8 mouse cellular contexts compared by ENCODE assay signal in genomic region chr13:64180888-64181287, GRCm38 (mm10). TPM values are rescaled to one million over a fixed set of nuclear protein-coding genes. Genes with fewer than 3 reads are reported as not detected.
DNase-seq lines count a peak whose midpoint lies in the region; ATAC-seq and TF ChIP-seq lines count a peak whose summit lies in the region.

No protein-coding gene starts in this region.

- dilution Hi-C loops in CH12.LX (cut with MboI; ENCODE audit: extremely low pct_ligation_motif_present, extremely low pct_unique_long_range_greater_than_20kb, low sequenced_read_pairs), result no loop called here

- H3K4me1 ChIP-seq in intestine, embryonic 14.5 days (replicated peaks; ENCODE audit: control insufficient read depth, insufficient read depth, low read length), result no peaks in the 10 kb centered on the region
- no peaks in the 10 kb centered on the region for H3K4me1 ChIP-seq in intestine, embryonic 15.5 days (replicated peaks)
- peaks cover 4 to 12% of the 10 kb centered on the region in 2 experiments; a peak in 2 of 4 replicates for H3K4me1 ChIP-seq in CH12.LX (ENCODE audit: control insufficient read depth in 1 of 2, insufficient read depth in 2 of 2)

- DNase-seq in intestine, embryonic 14.5 days (ENCODE audit: low spot score), result peak; percentile 64
- DNase-seq in CH12.LX (ENCODE audit: extremely low read depth), result peak; percentile 68
- peak; percentile 71 for DNase-seq in adrenal gland, postnatal 36 days
- peak; percentile 51 for DNase-seq in fibroblast of lung, adult 2 months (ENCODE audit: low read depth)
- DNase-seq in kidney, postnatal 4 days, result peak; percentile 75 to 82
- DNase-seq in mesoderm, embryonic 11.5 days (ENCODE audit: low read depth, low spot score), result peak; percentile 50
- peak; percentile 68 for DNase-seq in thymus, postnatal 14 days

- H3K27me3 ChIP-seq in intestine, embryonic 14.5 days (replicated peaks; ENCODE audit: control insufficient read depth, insufficient read depth, low read length), result no peaks in the 10 kb centered on the region
- no peaks in the 10 kb centered on the region for H3K27me3 ChIP-seq in intestine, embryonic 15.5 days (replicated peaks)
- peaks cover 1% of the 10 kb centered on the region for H3K27me3 ChIP-seq in CH12.LX (replicated peaks)

- TF ChIP-seq CTCF in CH12.LX (conservative IDR thresholded peaks at IDR 0.05 in 1 of 2, IDR thresholded peaks at IDR 0.05 in 1 of 2; ENCODE audit: low read depth in 2 of 2, low read length in 2 of 2), result peak; percentile 72 to 78

- 81% methylated on average over 3 of the region's 3 CpGs for WGBS in intestine, embryonic 14.5 days
- WGBS in intestine, embryonic 15.5 days, result 82% methylated on average over 3 of the region's 3 CpGs

- no peak overlapping the region for H3K4me3 ChIP-seq in intestine, embryonic 14.5 days (ENCODE audit: low read depth, low read length)
- H3K4me3 ChIP-seq in intestine, embryonic 15.5 days (replicated peaks), result no peak overlapping the region
- H3K4me3 ChIP-seq in CH12.LX (replicated peaks in 1 of 3; ENCODE audit: low read depth in 2 of 3, low read length in 2 of 3, poor library complexity in 1 of 3), result no peak overlapping the region

- peaks cover 42% of the 10 kb centered on the region for H3K36me3 ChIP-seq in intestine, embryonic 14.5 days (ENCODE audit: control insufficient read depth, insufficient read depth, low read length)
- H3K36me3 ChIP-seq in intestine, embryonic 15.5 days, result no peaks in the 10 kb centered on the region; the same call in 1 of the 2 replicates
- no peaks in the 10 kb centered on the region for H3K36me3 ChIP-seq in CH12.LX (replicated peaks in 1 of 2; ENCODE audit: control insufficient read depth in 1 of 2, insufficient read depth in 1 of 2, low read length in 1 of 2)

- H3K27ac ChIP-seq in intestine, embryonic 14.5 days (ENCODE audit: low read depth), result no peak overlapping the region
- H3K27ac ChIP-seq in intestine, embryonic 15.5 days, result no peak overlapping the region
- no peak overlapping the region for H3K27ac ChIP-seq in CH12.LX (ENCODE audit: insufficient read depth, low read depth)

- H3K9ac ChIP-seq in intestine, embryonic 14.5 days (ENCODE audit: low read length), result no peak overlapping the region
- H3K9ac ChIP-seq in intestine, embryonic 15.5 days, result no peak overlapping the region
- no peak overlapping the region for H3K9ac ChIP-seq in CH12.LX (ENCODE audit: insufficient read depth, low read depth)

- no peak for TF ChIP-seq EP300 in CH12.LX (IDR thresholded peaks at IDR 0.05; ENCODE audit: low read length)

- in situ Hi-C loops in CH12.LX (cut with MboI; ENCODE audit: low pct_ligation_motif_present, low pct_unique_long_range_greater_than_20kb, low sequenced_read_pairs), result loop anchor here (10.0 kb wide), 1 partner anchor 134 kb away; the partner anchor contains the start of gene Aaed1

- TF ChIP-seq RAD21 in CH12.LX (IDR thresholded peaks at IDR 0.05; ENCODE audit: low read depth, low read length), result peak; percentile 74

- ATAC-seq in intestine, embryonic 14.5 days (replicated peaks; ENCODE audit: low FRiP score, low TSS enrichment, low read depth), result no peak
- no peak for ATAC-seq in intestine, embryonic 15.5 days

- no peak overlapping the region for H3K4me2 ChIP-seq in intestine, embryonic 14.5 days (ENCODE audit: low read length)
- no peak overlapping the region for H3K4me2 ChIP-seq in intestine, embryonic 15.5 days (replicated peaks)
- H3K4me2 ChIP-seq in CH12.LX (ENCODE audit: insufficient read depth, low read depth, poor library complexity, severe bottlenecking), result no peak overlapping the region

- TF ChIP-seq POLR2A in CH12.LX (IDR thresholded peaks at IDR 0.05; ENCODE audit: low read depth, low read length), result no peak

- no peaks in the 10 kb centered on the region for H3K79me2 ChIP-seq in CH12.LX (replicated peaks; ENCODE audit: control insufficient read depth, extremely low read depth, insufficient read depth, poor library complexity, severe bottlenecking)

- H3K9me3 ChIP-seq in intestine, embryonic 14.5 days (ENCODE audit: control insufficient read depth, low read length), result no peaks in the 10 kb centered on the region
- no peaks in the 10 kb centered on the region for H3K9me3 ChIP-seq in intestine, embryonic 15.5 days
- H3K9me3 ChIP-seq in CH12.LX (replicated peaks; ENCODE audit: low read length), result no peaks in the 10 kb centered on the region

TF ChIP-seq in CH12.LX, 34 proteins besides CTCF, POLR2A, EP300 and RAD21:
- TF ChIP-seq CHD2 (IDR thresholded peaks at IDR 0.05; ENCODE audit: low read length) (no peak), JUND (conservative IDR thresholded peaks at IDR 0.05; ENCODE audit: low read depth, low read length) (no peak), ZMIZ1 (IDR thresholded peaks at IDR 0.05; ENCODE audit: low read depth, low read length) (no peak), CHD1 (IDR thresholded peaks at IDR 0.05; ENCODE audit: low read depth, low read length) (no peak), NELFE (IDR thresholded peaks at IDR 0.05; ENCODE audit: low read depth, low read length) (no peak), IRF4 (IDR thresholded peaks at IDR 0.05; ENCODE audit: low read depth, low read length) (no peak), SMC3 (IDR thresholded peaks at IDR 0.05; ENCODE audit: low read depth, low read length) (peak; percentile 54), MAX (IDR thresholded peaks at IDR 0.05; ENCODE audit: low read length) (no peak), GABPA (IDR thresholded peaks at IDR 0.05; ENCODE audit: insufficient replicate concordance, low read depth, low read length) (no peak)

RNA-seq across cellular contexts. Expression of gene Habp4, which starts 19.3 kb away (rescaled TPM):
- 20.1 and 20.9 TPM in 2 replicates for polyA plus RNA-seq in intestine, embryonic 14.5 days (2014; fragmentation: Nextera tagmentation; extraction: Ambion mirVana)
- 16.8 and 17.4 TPM in 2 replicates for polyA plus RNA-seq in intestine, embryonic 15.5 days (2015; fragmentation: Nextera tagmentation; extraction: Ambion mirVana)
- total RNA-seq in CH12.LX (2012; rRNA removed) (1.8 and 3.3 TPM in 2 replicates), CH12.LX (2014; rRNA removed) (2.6 and 3.5 TPM in 2 replicates)
- polyA plus RNA-seq in CH12.LX (2012; ENCODE audit: insufficient read length, low read depth), result 3.3 and 4.2 TPM in 2 replicates
- total RNA-seq in adrenal gland, postnatal 36 days (2021), result 10 to 100 TPM; 25.8 to 27.3 TPM

RNA-seq across cellular contexts. Expression of gene Zfp367, which starts 27.9 kb away (rescaled TPM):
- 22.4 and 23.7 TPM in 2 replicates for polyA plus RNA-seq in intestine, embryonic 14.5 days (2014; fragmentation: Nextera tagmentation; extraction: Ambion mirVana)
- polyA plus RNA-seq in intestine, embryonic 15.5 days (2015; fragmentation: Nextera tagmentation; extraction: Ambion mirVana), result 18.8 and 21.6 TPM in 2 replicates
- total RNA-seq in CH12.LX (2012; rRNA removed) (12.6 and 17.0 TPM in 2 replicates), CH12.LX (2014; rRNA removed) (33.7 and 39.2 TPM in 2 replicates)
- 17.3 and 23.8 TPM in 2 replicates for polyA plus RNA-seq in CH12.LX (2012; ENCODE audit: insufficient read length, low read depth)
- total RNA-seq in adrenal gland, postnatal 36 days (2021), result 10 to 100 TPM; 23.7 to 32.5 TPM

RNA-seq across cellular contexts. Expression of gene Slc35d2, which starts 51.7 kb away (rescaled TPM):
- 3.3 and 4.8 TPM in 2 replicates for polyA plus RNA-seq in intestine, embryonic 14.5 days (2014; fragmentation: Nextera tagmentation; extraction: Ambion mirVana)
- polyA plus RNA-seq in intestine, embryonic 15.5 days (2015; fragmentation: Nextera tagmentation; extraction: Ambion mirVana), result 4.6 and 6.7 TPM in 2 replicates
- total RNA-seq in CH12.LX (2012; rRNA removed), result 9.2 and 10.3 TPM in 2 replicates
- total RNA-seq in CH12.LX (2014; rRNA removed), result 15.4 and 19.4 TPM in 2 replicates
- 16.9 and 17.2 TPM in 2 replicates for polyA plus RNA-seq in CH12.LX (2012; ENCODE audit: insufficient read length, low read depth)
- total RNA-seq in adrenal gland, postnatal 36 days (2021), result 1 to 10 TPM; 5.9 to 7.8 TPM
